Mouse (Mus musculus): ENCODE data around the gene Ankrd24. TPM values are rescaled to one million over a fixed set of nuclear protein-coding genes. Genes with fewer than 3 reads are reported as not detected.

The Ankrd24 gene
- polyA plus RNA-seq, 1 experiment from 2014 or later: 11.9 TPM

GRCm38 (mm10) chr10:81608308-81608707 is 20.0 kb upstream of the Ankrd24 start:
- Histone ChIP-seq H3K4me1 (peaks cover 18% of the 10 kb centered on the region), H3K9ac (no peak overlapping the region), H3K4me3 (no peak overlapping the region), H3K36me3 (peaks cover 3% of the 10 kb centered on the region; the same call in 1 of the 2 replicates), H3K9me3 (no peaks in the 10 kb centered on the region), H3K4me2 (no peak overlapping the region), H3K27ac (no peak overlapping the region), H3K27me3 (no peaks in the 10 kb centered on the region)
- 90% methylated on average over 1 of the region's 1 CpGs for WGBS
- no peak for ATAC-seq (ENCODE audit: insufficient number of reproducible peaks, low FRiP score, low TSS enrichment, low read depth)

GRCm38 (mm10) chr10:81612779-81613178 is 15.6 kb upstream of the Ankrd24 start:
- H3K9ac ChIP-seq: no peak overlapping the region
- H3K4me1 ChIP-seq: peaks cover 9% of the 10 kb centered on the region; the same call in 1 of the 2 replicates
- H3K4me2 ChIP-seq: no peak overlapping the region
- no peaks in the 10 kb centered on the region for H3K27me3 ChIP-seq
- 71% methylated on average over 3 of the region's 3 CpGs for WGBS
- H3K27ac ChIP-seq: no peak overlapping the region
- no peaks in the 10 kb centered on the region for H3K9me3 ChIP-seq
- peaks cover 3% of the 10 kb centered on the region; the same call in 1 of the 2 replicates for H3K36me3 ChIP-seq
- no peak for ATAC-seq (ENCODE audit: insufficient number of reproducible peaks, low FRiP score, low TSS enrichment, low read depth)
- no peak overlapping the region for H3K4me3 ChIP-seq

GRCm38 (mm10) chr10:81615486-81615885 is 12.9 kb upstream of the Ankrd24 start:
- WGBS: 21% methylated on average over 6 of the region's 6 CpGs
- Histone ChIP-seq H3K36me3 (peaks cover 4% of the 10 kb centered on the region), H3K4me3 (no peak overlapping the region), H3K4me2 (no peak overlapping the region), H3K27ac (peak overlapping the region; percentile 50; the same call in 1 of the 2 replicates), H3K9ac (no peak overlapping the region), H3K9me3 (no peaks in the 10 kb centered on the region), H3K4me1 (peaks cover 9% of the 10 kb centered on the region; the same call in 1 of the 2 replicates), H3K27me3 (no peaks in the 10 kb centered on the region)
- ATAC-seq (ENCODE audit: insufficient number of reproducible peaks, low FRiP score, low TSS enrichment, low read depth): peak; percentile 58; the same call in 1 of the 2 replicates

- ATAC-seq (ENCODE audit: insufficient number of reproducible peaks, low FRiP score, low TSS enrichment, low read depth): no peak
- H3K36me3 ChIP-seq: peaks cover 48% of the 10 kb centered on the region
- no peak overlapping the region for H3K4me3 ChIP-seq
- no peak overlapping the region for H3K4me2 ChIP-seq
- no peak overlapping the region for H3K9ac ChIP-seq
- peaks cover 9% of the 10 kb centered on the region; the same call in 1 of the 2 replicates for H3K4me1 ChIP-seq
- H3K27me3 ChIP-seq: no peaks in the 10 kb centered on the region
- H3K9me3 ChIP-seq: no peaks in the 10 kb centered on the region
- WGBS: 70% methylated on average over 5 of the region's 5 CpGs
- H3K27ac ChIP-seq: no peak overlapping the region
Measured at GRCm38 (mm10) chr10:81619976-81620375, 8.4 kb upstream of the Ankrd24 start.

GRCm38 (mm10) chr10:81620786-81621185 is 7.6 kb upstream of the Ankrd24 start:
- Histone ChIP-seq H3K4me3 (no peak overlapping the region), H3K9me3 (no peaks in the 10 kb centered on the region), H3K4me1 (peaks cover 7% of the 10 kb centered on the region; the same call in 1 of the 2 replicates), H3K27me3 (no peaks in the 10 kb centered on the region), H3K4me2 (no peak overlapping the region), H3K27ac (no peak overlapping the region), H3K36me3 (peaks cover 56% of the 10 kb centered on the region), H3K9ac (no peak overlapping the region)
- WGBS: 58% methylated on average over 9 of the region's 9 CpGs
- ATAC-seq (ENCODE audit: insufficient number of reproducible peaks, low FRiP score, low TSS enrichment, low read depth): no peak

- H3K27ac ChIP-seq: no peak overlapping the region
- no peaks in the 10 kb centered on the region for H3K27me3 ChIP-seq
- H3K4me1 ChIP-seq: peaks cover 25% of the 10 kb centered on the region
- no peak for ATAC-seq (ENCODE audit: insufficient number of reproducible peaks, low FRiP score, low TSS enrichment, low read depth)
- H3K4me2 ChIP-seq: no peak overlapping the region
- WGBS: 54% methylated on average over 8 of the region's 8 CpGs
- H3K4me3 ChIP-seq: no peak overlapping the region
- peaks cover 62% of the 10 kb centered on the region for H3K36me3 ChIP-seq
- H3K9ac ChIP-seq: no peak overlapping the region
- no peaks in the 10 kb centered on the region for H3K9me3 ChIP-seq
Measured at GRCm38 (mm10) chr10:81623441-81623840, 4.9 kb upstream of the Ankrd24 start.

GRCm38 (mm10) chr10:81626101-81626993 is 2.0 kb upstream of the Ankrd24 start:
- Histone ChIP-seq H3K4me3 (peak overlapping the region; percentile 64), H3K9me3 (no peaks in the 10 kb centered on the region), H3K27me3 (no peaks in the 10 kb centered on the region), H3K4me2 (peak overlapping the region; percentile 79), H3K4me1 (peaks cover 26% of the 10 kb centered on the region), H3K27ac (peak overlapping the region; percentile 93), H3K36me3 (peaks cover 49% of the 10 kb centered on the region), H3K9ac (peak overlapping the region; percentile 62; the same call in 1 of the 2 replicates)
- WGBS: 89% methylated on average over 22 of the region's 22 CpGs
- ATAC-seq (ENCODE audit: insufficient number of reproducible peaks, low FRiP score, low TSS enrichment, low read depth): no peak

GRCm38 (mm10) chr10:81626994-81627835 is 1.1 kb upstream of the Ankrd24 start, which contains the start of gene Sirt6:
TSS of gene Sirt6 (minus strand) at chr10:81627797.
- H3K36me3 ChIP-seq: peaks cover 41% of the 10 kb centered on the region
- no peaks in the 10 kb centered on the region for H3K9me3 ChIP-seq
- H3K4me1 ChIP-seq: peaks cover 26% of the 10 kb centered on the region
- H3K27ac ChIP-seq: peak within 1 kb of the TSS; percentile 93
- peak; percentile 85 for ATAC-seq (ENCODE audit: insufficient number of reproducible peaks, low FRiP score, low TSS enrichment, low read depth)
- H3K27me3 ChIP-seq: no peaks in the 10 kb centered on the region
- H3K4me2 ChIP-seq: peak within 1 kb of the TSS; percentile 79
- peak within 1 kb of the TSS; percentile 64 for H3K4me3 ChIP-seq
- H3K9ac ChIP-seq: peak within 1 kb of the TSS; percentile 62
- WGBS: 4% methylated on average over 40 of the region's 40 CpGs

GRCm38 (mm10) chr10:81627836-81628220 is 512 bp upstream of the Ankrd24 start:
- peak overlapping the region; percentile 93 for H3K27ac ChIP-seq
- no peaks in the 10 kb centered on the region for H3K27me3 ChIP-seq
- peaks cover 26% of the 10 kb centered on the region for H3K4me1 ChIP-seq
- ATAC-seq (ENCODE audit: insufficient number of reproducible peaks, low FRiP score, low TSS enrichment, low read depth): no peak
- no peaks in the 10 kb centered on the region for H3K9me3 ChIP-seq
- peak overlapping the region; percentile 64 for H3K4me3 ChIP-seq
- WGBS: 42% methylated on average over 7 of the region's 7 CpGs
- peak overlapping the region; percentile 79 for H3K4me2 ChIP-seq
- peaks cover 35% of the 10 kb centered on the region for H3K36me3 ChIP-seq
- H3K9ac ChIP-seq: peak overlapping the region; percentile 35

GRCm38 (mm10) chr10:81633253-81634099 is 5.1 kb downstream of the Ankrd24 start:
- Histone ChIP-seq H3K4me3 (peak overlapping the region; percentile 51), H3K27me3 (no peaks in the 10 kb centered on the region), H3K36me3 (no peaks in the 10 kb centered on the region), H3K4me1 (peaks cover 17% of the 10 kb centered on the region), H3K9me3 (no peaks in the 10 kb centered on the region), H3K9ac (peak overlapping the region; percentile 36), H3K4me2 (peak overlapping the region; percentile 85), H3K27ac (peak overlapping the region; percentile 77)
- WGBS: 3% methylated on average over 36 of the region's 37 CpGs
- peak; percentile 91 for ATAC-seq (ENCODE audit: insufficient number of reproducible peaks, low FRiP score, low TSS enrichment, low read depth)

GRCm38 (mm10) chr10:81636338-81636737 is 8.0 kb downstream of the Ankrd24 start:
- Histone ChIP-seq H3K4me2 (no peak overlapping the region), H3K9me3 (no peaks in the 10 kb centered on the region), H3K27me3 (no peaks in the 10 kb centered on the region), H3K4me3 (no peak overlapping the region), H3K36me3 (no peaks in the 10 kb centered on the region), H3K9ac (no peak overlapping the region), H3K4me1 (peaks cover 17% of the 10 kb centered on the region), H3K27ac (no peak overlapping the region)
- WGBS: 17% methylated on average over 8 of the region's 8 CpGs
- no peak for ATAC-seq (ENCODE audit: insufficient number of reproducible peaks, low FRiP score, low TSS enrichment, low read depth)
